Mouse (Mus musculus): ENCODE results near the gene Aamdc.

Aamdc gene

DNA sequence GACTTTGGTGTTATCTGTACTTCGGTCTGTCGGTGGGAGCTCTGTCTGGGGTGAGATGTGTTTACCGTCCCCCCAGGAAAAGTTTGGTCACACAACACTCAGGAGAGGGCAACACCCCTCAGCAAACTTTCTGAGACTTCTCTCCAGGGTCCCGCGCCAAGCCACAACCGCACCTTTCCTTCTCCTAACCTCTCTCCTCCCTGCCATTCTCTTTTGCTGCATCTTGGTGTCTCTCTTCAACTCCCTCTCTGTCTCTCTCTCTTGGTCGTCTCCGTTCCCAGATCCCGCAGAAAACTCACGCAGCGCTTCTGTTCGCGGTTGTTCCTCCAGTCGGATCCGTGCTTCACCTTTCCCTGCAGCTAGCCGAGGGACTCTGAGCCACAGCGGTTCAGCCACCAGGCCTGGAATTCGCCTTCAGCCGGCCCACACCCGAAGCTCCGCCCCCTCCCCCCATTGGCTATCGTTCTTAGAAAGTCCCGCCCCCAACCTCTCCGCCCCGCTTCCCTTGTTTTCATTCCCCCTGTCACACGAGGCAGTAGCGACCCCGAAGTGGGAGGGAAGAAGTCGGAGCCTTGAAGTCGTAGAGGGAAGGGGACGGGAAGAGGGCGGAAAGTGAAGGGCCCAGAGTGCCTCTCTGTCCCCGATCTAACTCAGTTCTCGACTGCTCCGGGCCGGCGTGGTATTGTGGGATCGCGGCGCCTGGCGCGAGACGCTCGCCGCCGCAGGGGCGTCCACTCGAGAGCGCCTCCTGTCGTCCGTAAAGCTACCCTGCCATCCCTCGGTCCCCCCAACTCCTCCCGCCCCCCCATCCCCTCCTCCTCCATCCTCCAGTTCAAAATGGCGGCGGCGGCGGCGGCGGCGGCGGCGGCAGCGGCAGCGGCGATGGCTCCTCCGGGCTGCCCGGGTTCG, at the start of gene Aamdc, which contains the start of gene Rsf1:
Gene Aamdc (minus strand): TSS at position 431 of the 909 bp plus-strand sequence.
Gene Rsf1 (plus strand): TSS at position 823 of the 909 bp plus-strand sequence.
- DNase-seq (ENCODE audit: low spot score) = peak; percentile 92

GRCm38 (mm10) chr7:97623402-97623801, 44.1 kb upstream of the Aamdc start:
- no peak for DNase-seq (ENCODE audit: low spot score)

DNA sequence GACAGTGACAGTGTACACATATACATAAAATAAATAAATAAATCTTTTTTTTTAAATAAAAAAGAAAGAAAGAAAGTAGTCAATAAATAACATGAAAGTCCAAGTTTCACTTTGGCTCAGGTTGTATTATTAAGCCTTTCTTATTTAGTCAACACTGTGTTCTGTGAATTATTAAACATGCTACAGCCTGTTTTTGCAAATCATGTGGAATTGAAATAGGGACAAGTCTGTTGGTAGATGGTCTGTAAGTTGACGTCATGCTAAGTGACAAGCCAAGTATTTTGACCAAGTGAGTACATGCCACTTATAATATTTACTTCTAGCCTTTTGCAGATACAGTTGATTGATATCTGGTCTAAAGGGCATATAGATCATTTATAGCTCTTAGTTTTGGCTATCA, 43.4 kb upstream of the Aamdc start:
- DNase-seq (ENCODE audit: low spot score) = no peak

DNA sequence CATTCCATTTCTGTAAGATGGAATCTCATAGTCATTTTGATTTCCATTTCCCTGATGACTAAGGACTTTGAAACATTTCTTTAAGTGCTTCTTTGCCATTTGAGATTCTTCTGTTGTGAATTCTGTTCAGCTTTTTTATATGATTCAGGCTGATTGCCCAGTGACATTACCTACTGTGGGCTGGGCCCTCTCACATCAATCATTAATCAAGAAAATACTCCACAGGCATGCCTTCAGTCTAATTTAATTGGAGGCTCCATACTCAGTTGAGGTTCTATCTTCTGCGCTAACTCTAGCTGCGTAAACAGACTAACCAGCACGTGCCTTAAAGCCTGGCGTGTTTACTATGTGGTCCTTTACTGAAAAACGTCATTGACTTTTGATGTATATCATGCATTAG, 42.0 kb upstream of the Aamdc start:
- DNase-seq (ENCODE audit: low spot score) = no peak

DNA sequence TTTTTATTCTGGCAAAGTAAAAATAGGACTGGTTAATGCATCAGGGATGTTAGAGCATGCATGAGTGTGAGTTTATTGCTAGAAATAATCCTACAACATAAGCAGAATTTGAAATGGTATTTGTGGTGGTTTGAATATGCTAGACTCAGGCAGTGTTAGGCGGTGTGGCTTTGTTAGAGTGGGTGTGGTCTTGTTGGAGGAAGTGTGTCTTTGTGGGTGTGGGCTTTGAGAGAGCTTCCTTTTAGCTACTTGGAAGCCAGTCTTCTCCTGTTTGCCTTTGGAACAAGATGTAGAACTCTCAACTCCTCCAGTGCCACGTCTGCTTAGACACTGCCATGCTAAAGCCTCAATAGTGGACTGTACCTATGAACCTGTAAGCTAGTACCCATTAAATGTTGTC, 19.3 kb upstream of the Aamdc start:
- no peak for DNase-seq (ENCODE audit: low spot score)

DNA sequence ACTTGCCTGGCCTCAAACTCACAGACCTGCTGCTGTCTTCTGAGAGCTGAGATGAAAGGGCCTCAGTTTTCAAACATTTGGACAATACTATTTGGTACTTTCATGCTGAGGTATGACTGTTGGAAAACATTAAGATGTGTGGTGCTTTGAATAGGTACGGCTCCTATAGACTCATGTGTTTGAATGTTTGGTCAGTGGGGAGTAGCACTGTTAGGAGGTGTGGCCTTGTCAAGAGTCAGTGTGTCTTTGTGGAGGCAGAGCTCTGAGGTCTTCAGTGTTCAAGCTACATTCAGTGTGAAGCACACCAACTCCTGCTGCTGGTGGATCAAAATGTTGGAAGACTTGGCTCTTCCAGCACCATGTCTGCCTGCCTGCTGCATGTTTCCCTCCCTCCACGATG, 14.2 kb upstream of the Aamdc start:
- no peak for DNase-seq (ENCODE audit: low spot score)

DNA sequence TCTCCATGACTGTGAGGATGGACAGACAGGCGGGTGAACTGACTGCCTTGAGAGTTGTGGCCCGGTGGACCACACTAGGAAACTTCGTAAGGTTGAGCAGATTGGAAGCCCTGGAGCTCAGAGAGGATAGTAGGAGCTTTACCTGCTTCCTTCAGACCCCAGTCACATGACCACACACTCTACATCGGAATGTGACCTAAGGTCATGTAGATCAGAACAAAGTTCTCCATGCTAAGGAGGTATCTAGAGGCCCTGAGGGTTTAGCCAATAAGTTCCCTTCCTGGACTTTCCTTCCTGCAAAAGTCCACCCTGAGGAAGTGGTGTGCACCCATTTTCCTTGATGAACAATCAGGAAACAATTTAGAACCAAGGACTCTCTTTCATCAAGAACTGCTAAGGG, 13.1 kb upstream of the Aamdc start:
- no peak for DNase-seq (ENCODE audit: low spot score)

DNA sequence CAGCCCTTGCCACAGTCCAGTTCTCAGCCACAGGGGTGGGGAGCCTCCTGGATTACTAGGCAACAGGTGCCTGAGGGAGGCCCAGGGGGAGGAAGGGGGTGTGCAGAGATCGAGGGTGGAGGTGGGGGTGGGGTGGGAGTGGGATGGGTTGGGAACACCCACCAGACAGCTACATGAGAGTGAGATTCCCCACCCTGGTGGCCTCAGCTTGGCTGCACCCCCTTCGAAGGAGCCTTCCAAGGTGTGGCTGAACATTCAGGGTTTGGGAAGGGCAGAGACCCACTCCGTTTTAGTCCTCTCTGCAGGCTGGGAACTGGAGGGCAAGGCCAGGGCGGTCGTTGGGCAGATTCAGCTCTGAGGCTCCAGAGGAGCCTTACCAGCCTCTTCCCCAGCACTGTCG, 12.0 kb upstream of the Aamdc start:
- DNase-seq (ENCODE audit: low spot score) = no peak

- peak; percentile 20 for DNase-seq (ENCODE audit: low spot score)
Measured at GRCm38 (mm10) chr7:97590488-97590887, 11.2 kb upstream of the Aamdc start.

GRCm38 (mm10) chr7:97588506-97588905, 9.2 kb upstream of the Aamdc start:
- DNase-seq (ENCODE audit: low spot score) = no peak

GRCm38 (mm10) chr7:97580843-97581214, 1.5 kb upstream of the Aamdc start:
- peak; percentile 91 for DNase-seq (ENCODE audit: low spot score)

- DNase-seq (ENCODE audit: low spot score) = peak; percentile 56
Measured at GRCm38 (mm10) chr7:97579976-97580842, 912 bp upstream of the Aamdc start.

DNA sequence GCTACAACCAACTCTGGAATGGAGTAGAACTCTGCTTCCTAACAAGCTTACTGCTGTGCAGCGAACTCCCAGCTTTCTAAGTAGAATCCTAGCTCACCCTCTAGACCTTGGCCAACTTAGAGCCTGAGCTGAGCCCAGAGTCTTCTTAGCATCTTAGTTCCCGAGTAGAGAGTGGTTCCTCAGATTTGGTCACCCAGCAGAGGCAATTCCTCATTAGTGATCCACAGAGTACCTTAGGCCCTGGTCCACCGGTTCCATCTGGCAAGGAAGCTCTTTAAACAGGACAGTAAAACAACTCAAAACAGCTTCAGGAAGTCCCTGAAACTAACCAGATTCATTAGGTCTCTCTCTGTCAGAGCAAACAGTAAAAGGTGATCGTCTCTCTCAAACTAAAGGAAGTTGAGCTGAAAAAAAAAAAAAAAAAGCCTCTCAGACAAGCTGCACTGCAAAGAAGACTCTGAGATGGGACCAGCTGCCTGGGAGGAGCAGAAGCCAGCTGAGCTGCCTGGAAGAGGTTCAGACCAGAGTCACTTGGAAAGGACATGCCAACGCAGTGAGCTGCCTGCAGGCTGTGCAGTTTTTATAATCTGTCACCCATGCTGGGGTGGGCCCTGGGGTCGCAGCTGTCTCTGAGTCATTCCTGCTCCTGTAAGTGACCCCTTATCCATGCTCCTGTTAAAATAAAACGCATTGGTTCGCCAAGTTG, 783 bp downstream of the Aamdc start:
- DNase-seq (ENCODE audit: low spot score) = peak; percentile 27

GRCm38 (mm10) chr7:97570389-97570788, 8.9 kb downstream of the Aamdc start:
- no peak for DNase-seq (ENCODE audit: low spot score)

DNA sequence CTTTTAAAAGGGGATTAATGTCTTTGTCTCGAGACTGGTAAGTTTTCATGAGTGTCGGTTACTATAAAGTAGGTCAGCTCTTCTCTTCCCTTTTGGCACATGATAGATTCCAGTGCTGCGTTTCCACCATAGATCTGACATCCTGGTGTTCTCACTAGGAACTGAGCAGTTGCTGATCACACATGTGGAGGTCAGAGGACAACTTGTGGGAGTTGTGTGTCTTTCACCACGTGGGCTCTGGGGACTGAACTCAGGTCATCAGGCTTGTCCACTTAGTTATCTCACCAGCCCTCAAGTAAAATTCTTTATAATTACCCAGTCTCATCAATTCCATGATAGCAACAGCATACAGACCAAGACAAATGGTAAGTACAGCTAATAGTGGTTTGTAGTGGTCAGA, 9.9 kb downstream of the Aamdc start:
- DNase-seq (ENCODE audit: low spot score) = no peak

DNA sequence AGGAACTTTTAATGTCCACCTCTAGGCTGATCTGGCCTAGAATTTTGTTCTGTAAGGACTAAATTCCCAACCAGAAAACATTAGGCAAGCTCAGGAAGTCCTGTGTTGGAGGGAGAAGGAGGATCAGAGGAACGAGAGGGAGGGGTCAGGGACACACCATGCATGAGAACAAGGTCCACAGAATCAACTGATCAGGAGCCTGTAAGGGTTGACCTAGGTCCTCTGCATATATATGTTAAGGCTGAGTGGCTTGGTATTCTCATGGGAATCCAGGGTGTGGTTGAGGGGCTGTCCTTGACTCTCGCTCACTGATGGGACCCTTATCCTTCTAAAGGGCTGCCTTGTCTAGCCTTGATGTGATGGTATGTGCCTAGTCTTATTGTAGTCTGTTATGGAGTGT, 15.7 kb downstream of the Aamdc start:
- DNase-seq (ENCODE audit: low spot score) = no peak

- no peak for DNase-seq (ENCODE audit: low spot score)
Measured at GRCm38 (mm10) chr7:97550673-97551072, 28.6 kb downstream of the Aamdc start.

GRCm38 (mm10) chr7:97549301-97549700, 30.0 kb downstream of the Aamdc start:
- DNase-seq (ENCODE audit: low spot score) = no peak

GRCm38 (mm10) chr7:97546462-97546861, 32.8 kb downstream of the Aamdc start:
- no peak for DNase-seq (ENCODE audit: low spot score)

DNA sequence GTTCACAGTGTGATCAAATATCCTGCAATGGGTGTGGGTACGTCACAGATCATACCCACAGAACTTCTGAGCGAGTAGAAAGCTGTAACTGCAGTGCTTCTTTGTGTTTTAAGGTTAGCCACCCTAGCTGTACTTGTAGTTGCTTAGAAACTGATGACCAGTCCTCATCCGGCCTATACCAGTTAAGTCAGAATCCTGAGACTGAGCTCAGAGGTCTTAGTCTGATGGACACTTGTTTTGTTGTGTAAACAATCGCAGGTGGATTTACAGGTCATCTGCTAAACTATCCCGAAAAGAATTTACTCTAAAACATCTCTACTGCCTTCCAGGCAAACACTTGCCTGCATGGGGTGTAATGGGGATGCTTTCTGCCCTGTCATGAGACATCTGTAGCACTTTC, 42.7 kb downstream of the Aamdc start:
- no peak for DNase-seq (ENCODE audit: low spot score)

DNA sequence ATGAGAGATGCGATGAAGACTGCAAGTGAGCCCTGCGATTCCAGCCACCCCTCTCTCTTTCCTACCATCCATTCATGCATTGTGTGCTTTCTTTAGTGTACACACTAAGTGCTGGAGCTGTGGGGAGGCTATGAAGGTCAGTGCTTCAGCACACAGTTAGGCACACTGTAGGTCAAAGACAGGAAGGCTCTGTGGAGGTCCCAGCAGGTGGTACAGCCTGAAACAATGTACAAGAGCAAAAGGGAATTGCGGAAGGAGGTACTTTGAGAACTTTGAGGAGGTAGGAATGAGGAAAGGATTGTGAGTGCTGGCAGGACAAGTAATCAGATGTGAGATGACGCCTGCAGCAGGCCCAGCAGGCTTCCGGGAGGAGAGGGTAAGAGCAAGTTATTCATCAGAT, 43.8 kb downstream of the Aamdc start:
- DNase-seq (ENCODE audit: low spot score) = no peak

- DNase-seq (ENCODE audit: low spot score) = no peak
Measured at GRCm38 (mm10) chr7:97519935-97520334, 59.4 kb downstream of the Aamdc start.

Measured in embryo, embryonic 10 days (tissue).